Mouse (Mus musculus) A20 (cell line): ENCODE data around the gene Ptgr1.

Experiments
- DNase-seq: peaks from one replicate; pipeline ENCODE4 v3.0.0-alpha.2; 2011; ENCODE audit warnings: low read depth, low spot score

The Ptgr1 gene

DNA sequence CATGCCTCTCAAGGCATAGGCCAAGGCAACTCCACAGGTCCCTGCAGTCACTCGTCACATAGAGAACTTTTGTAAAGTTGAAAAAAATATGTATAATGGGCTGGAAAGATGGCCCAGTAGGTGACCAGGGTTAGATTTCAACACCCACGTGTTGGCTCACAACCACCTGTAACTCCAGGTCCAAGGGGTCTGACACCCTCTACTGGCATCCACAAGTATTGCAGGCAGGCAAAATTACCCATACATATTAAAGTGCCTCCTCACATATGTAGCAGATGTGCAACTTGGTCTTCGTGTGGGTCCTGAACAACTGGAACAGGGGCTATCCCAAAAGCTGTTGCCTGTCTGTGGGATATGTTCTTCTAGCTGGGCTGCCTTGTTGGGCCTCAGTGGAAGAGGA lies 59.3 kb downstream of the Ptgr1 start:
- no peak for DNase-seq

DNA sequence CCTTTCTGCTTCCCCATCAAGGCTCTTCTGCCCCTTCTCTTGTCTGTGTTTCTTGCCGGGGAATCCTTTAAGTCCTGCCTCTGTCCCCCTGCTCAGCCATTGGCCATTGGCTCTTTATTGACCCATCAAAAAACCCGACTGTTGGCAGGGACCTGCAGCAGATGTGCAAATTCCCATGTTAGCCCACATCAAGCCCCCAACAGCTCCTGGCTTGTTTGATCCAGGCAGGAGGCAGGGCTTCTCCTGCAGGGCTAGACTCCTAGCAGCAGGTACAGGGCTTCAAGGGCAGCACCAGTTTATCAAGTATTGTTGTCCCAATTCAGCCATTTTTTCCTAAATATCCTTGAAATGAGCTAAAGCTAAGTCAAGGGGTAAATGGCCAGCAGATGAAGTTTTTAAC lies 60.8 kb downstream of the Ptgr1 start:
- DNase-seq: no peak

DNA sequence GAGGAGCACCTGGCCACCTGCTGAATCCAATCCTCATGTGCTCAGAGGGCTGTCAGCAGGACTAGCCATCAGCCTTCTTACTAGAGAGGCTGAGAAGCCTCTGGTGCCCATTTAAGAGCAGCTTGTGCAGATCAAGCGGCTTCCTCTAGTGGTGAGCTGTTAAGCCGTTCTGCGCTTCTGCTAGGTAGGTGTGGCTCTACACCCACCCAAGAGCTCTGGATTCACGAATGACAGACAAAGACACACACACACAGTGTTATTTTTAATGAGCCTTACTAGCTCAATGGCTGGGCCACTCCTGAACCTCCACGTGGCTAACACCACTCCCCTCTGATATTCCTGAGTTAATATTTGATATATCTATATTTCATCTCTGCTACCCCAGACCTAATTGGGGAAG lies 61.3 kb downstream of the Ptgr1 start:
- peak; percentile 47 for DNase-seq

DNA sequence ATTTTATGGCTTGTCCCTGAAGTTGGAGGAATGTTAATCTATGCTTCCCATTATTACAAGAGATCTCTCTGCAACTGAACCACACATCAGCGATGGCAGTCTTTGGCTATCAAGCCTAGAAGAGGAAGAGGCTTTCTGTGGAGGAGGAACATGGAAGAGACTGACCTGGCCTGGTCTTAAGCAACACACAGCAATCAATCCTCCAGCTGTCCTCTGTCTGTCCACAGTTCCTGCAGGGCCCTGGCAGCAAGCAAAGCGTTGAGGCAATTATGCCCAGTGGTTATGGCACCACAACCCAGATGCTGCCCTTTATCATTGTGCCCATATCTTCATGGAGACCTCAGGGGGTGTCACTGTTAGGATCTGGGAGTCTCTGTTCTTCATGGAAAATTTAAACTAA lies 63.0 kb downstream of the Ptgr1 start:
- no peak for DNase-seq
